Mouse (Mus musculus): ENCODE results near the gene Napa. TPM values are rescaled to one million over a fixed set of nuclear protein-coding genes. Genes with fewer than 3 reads are reported as not detected.

Napa gene
- polyA plus RNA-seq, 1 experiment = 138 TPM

GRCm38 (mm10) chr7:16101726-16102475, 3.6 kb downstream of the Napa start:
- Histone ChIP-seq H3K79me2 (ENCODE audit: control insufficient read depth, insufficient read depth) (peaks cover 79% of the 10 kb centered on the region), H3ac (ENCODE audit: control insufficient read depth, insufficient read length, low read depth) (no peak overlapping the region), H3K4me3 (ENCODE audit: insufficient read depth, poor library complexity, severe bottlenecking) (no peak overlapping the region), H3K27me3 (ENCODE audit: control insufficient read depth, insufficient read depth, insufficient read length) (no peaks in the 10 kb centered on the region), H3K79me3 (ENCODE audit: low read depth) (peaks cover 45% of the 10 kb centered on the region), H3K36me3 (ENCODE audit: control insufficient read depth, insufficient read depth) (peaks cover 16% of the 10 kb centered on the region)
- TF ChIP-seq MYOD1 (IDR thresholded peaks at IDR 0.05; ENCODE audit: control insufficient read depth, insufficient read length, low read depth) = no peak
- no peak for TF ChIP-seq CEBPB (IDR thresholded peaks at IDR 0.05; ENCODE audit: low read depth)
- no peak for TF ChIP-seq USF1 (IDR thresholded peaks at IDR 0.05; ENCODE audit: low read depth)
- no peak for TF ChIP-seq FOSL1 (IDR thresholded peaks at IDR 0.05; ENCODE audit: insufficient read depth, low read length, poor library complexity, severe bottlenecking)

DNA sequence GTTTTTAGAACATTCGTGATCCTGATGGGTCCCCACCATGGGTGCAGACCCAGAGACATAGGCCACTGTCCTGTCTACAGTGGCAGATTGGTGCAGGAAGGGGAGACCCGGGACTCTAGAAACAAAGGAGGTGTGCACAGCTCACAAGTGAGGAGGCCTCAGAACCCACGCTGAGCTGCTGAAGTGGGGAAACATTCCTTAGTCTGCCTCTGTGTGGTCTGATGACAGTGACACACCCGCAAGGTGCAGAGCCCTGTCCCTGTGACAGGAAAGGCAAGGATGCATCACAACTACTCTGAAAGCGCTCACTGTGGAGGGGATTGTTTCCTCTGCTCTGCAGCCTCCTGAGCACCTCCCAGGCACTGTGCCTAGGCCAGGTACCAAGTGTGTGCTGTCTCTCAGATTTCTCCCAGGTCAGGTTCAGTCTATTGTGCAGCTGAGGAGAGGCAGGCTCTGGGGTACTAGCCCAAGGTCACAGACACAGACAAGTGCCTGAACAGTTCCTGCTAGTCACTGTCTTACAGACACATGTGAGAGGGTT, 4.5 kb downstream of the Napa start:
- peaks cover 45% of the 10 kb centered on the region for H3K79me3 ChIP-seq (ENCODE audit: low read depth)
- H3K27me3 ChIP-seq (ENCODE audit: control insufficient read depth, insufficient read depth, insufficient read length) = no peaks in the 10 kb centered on the region
- H3K36me3 ChIP-seq (ENCODE audit: control insufficient read depth, insufficient read depth) = peaks cover 20% of the 10 kb centered on the region
- H3K79me2 ChIP-seq (ENCODE audit: control insufficient read depth, insufficient read depth) = peaks cover 79% of the 10 kb centered on the region
- H3ac ChIP-seq (ENCODE audit: control insufficient read depth, insufficient read length, low read depth) = no peak overlapping the region
- H3K4me3 ChIP-seq (ENCODE audit: insufficient read depth, poor library complexity, severe bottlenecking) = no peak overlapping the region
- TF ChIP-seq CTCF (IDR thresholded peaks at IDR 0.05; ENCODE audit: control insufficient read depth, insufficient read depth, insufficient read length) = no peak

DNA sequence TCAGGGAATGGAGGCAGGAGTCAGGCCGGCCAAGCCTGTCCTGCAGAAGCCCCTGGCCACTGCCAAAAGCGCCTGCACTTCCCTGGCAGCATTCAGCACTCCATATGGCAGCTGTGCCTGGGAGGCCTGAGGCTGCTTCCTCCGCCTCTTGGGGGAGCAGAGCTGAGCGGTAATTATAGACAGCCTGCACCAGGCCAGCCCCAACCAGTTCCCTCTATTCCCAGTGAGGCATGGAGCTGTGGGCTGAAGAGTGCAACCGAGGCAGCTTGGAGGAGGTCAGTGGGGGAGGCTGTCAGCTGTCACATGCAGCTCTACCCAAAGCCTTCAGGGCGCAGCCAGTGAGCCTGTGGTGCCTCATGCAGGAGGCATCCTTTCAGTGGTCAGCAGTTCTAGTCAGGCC, 5.5 kb downstream of the Napa start:
- no peak overlapping the region for H3K4me3 ChIP-seq (ENCODE audit: insufficient read depth, poor library complexity, severe bottlenecking)
- peaks cover 26% of the 10 kb centered on the region for H3K36me3 ChIP-seq (ENCODE audit: control insufficient read depth, insufficient read depth)
- TF ChIP-seq FOSL1 (IDR thresholded peaks at IDR 0.05; ENCODE audit: insufficient read depth, low read length, poor library complexity, severe bottlenecking) = no peak
- no peak for TF ChIP-seq MYOD1 (IDR thresholded peaks at IDR 0.05; ENCODE audit: control insufficient read depth, insufficient read length, low read depth)
- TF ChIP-seq USF1 (IDR thresholded peaks at IDR 0.05; ENCODE audit: low read depth) = no peak
- no peak for TF ChIP-seq CTCF (IDR thresholded peaks at IDR 0.05; ENCODE audit: control insufficient read depth, insufficient read depth, insufficient read length)
- no peak for TF ChIP-seq MYOG (IDR thresholded peaks at IDR 0.05; ENCODE audit: control insufficient read depth, extremely low read depth, insufficient read length)
- no peak for TF ChIP-seq MAX (IDR thresholded peaks at IDR 0.05)
- no peak for TF ChIP-seq CEBPB (IDR thresholded peaks at IDR 0.05; ENCODE audit: low read depth)
- no peak overlapping the region for H3ac ChIP-seq (ENCODE audit: control insufficient read depth, insufficient read length, low read depth)
- H3K79me3 ChIP-seq (ENCODE audit: low read depth) = peaks cover 45% of the 10 kb centered on the region
- peaks cover 77% of the 10 kb centered on the region for H3K79me2 ChIP-seq (ENCODE audit: control insufficient read depth, insufficient read depth)
- no peaks in the 10 kb centered on the region for H3K27me3 ChIP-seq (ENCODE audit: control insufficient read depth, insufficient read depth, insufficient read length)

- Histone ChIP-seq H3K36me3 (ENCODE audit: control insufficient read depth, insufficient read depth) (peaks cover 26% of the 10 kb centered on the region), H3K27me3 (ENCODE audit: control insufficient read depth, insufficient read depth, insufficient read length) (no peaks in the 10 kb centered on the region), H3K79me3 (ENCODE audit: low read depth) (peaks cover 34% of the 10 kb centered on the region), H3K79me2 (ENCODE audit: control insufficient read depth, insufficient read depth) (peaks cover 66% of the 10 kb centered on the region), H3K4me3 (ENCODE audit: insufficient read depth, poor library complexity, severe bottlenecking) (no peak overlapping the region), H3ac (ENCODE audit: control insufficient read depth, insufficient read length, low read depth) (no peak overlapping the region)
- TF ChIP-seq CEBPB (IDR thresholded peaks at IDR 0.05; ENCODE audit: low read depth) = no peak
- no peak for TF ChIP-seq MYOG (IDR thresholded peaks at IDR 0.05; ENCODE audit: control insufficient read depth, extremely low read depth, insufficient read length)
- TF ChIP-seq MYOD1 (IDR thresholded peaks at IDR 0.05; ENCODE audit: control insufficient read depth, insufficient read length, low read depth) = no peak
- TF ChIP-seq USF1 (IDR thresholded peaks at IDR 0.05; ENCODE audit: low read depth) = no peak
- no peak for TF ChIP-seq CTCF (IDR thresholded peaks at IDR 0.05; ENCODE audit: control insufficient read depth, insufficient read depth, insufficient read length)
- no peak for TF ChIP-seq FOSL1 (IDR thresholded peaks at IDR 0.05; ENCODE audit: insufficient read depth, low read length, poor library complexity, severe bottlenecking)
- TF ChIP-seq MAX (IDR thresholded peaks at IDR 0.05) = no peak
These were observed 6.5 kb downstream of the Napa start for GRCm38 (mm10) chr7:16104611-16105388.

DNA sequence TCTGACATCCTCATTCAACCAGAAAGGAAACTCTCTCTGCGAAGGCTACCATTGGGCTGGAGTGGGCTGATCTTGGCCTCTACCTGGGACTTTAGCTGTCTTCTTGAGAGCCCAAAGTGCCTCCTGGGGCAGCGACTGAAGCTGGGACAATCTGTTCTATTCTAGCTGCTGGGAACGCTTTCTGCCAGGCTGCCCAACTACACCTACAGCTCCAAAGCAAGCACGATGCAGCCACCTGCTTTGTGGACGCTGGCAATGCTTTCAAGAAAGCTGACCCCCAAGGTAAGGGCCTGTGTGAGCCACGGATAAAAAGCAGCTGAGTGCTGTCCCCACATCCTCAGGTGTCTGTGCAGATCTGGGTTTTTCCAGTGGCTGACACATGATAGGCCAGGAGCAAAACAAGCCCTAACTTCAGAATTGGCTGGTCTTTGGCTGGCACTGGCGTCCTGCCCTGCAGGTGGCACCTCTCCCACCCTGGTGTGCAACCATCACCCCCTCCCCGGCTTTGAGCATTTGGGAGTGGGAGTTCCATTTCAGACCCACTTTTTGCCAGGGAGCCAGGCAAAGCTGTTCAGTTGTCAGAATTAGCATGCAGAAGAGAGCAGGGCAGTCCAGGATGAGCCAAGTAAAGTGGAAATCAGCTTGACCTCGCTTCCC, 10.8 kb downstream of the Napa start:
- H3ac ChIP-seq (ENCODE audit: control insufficient read depth, insufficient read length, low read depth) = no peak overlapping the region
- no peak overlapping the region for H3K4me3 ChIP-seq (ENCODE audit: insufficient read depth, poor library complexity, severe bottlenecking)
- no peak for TF ChIP-seq CEBPB (IDR thresholded peaks at IDR 0.05; ENCODE audit: low read depth)
- no peak for TF ChIP-seq FOSL1 (IDR thresholded peaks at IDR 0.05; ENCODE audit: insufficient read depth, low read length, poor library complexity, severe bottlenecking)
- TF ChIP-seq MYOG (IDR thresholded peaks at IDR 0.05; ENCODE audit: control insufficient read depth, extremely low read depth, insufficient read length) = no peak
- TF ChIP-seq MAX (IDR thresholded peaks at IDR 0.05) = no peak
- no peak for TF ChIP-seq CTCF (IDR thresholded peaks at IDR 0.05; ENCODE audit: control insufficient read depth, insufficient read depth, insufficient read length)
- no peak for TF ChIP-seq USF1 (IDR thresholded peaks at IDR 0.05; ENCODE audit: low read depth)
- TF ChIP-seq MYOD1 (IDR thresholded peaks at IDR 0.05; ENCODE audit: control insufficient read depth, insufficient read length, low read depth) = no peak
- peaks cover 24% of the 10 kb centered on the region for H3K79me2 ChIP-seq (ENCODE audit: control insufficient read depth, insufficient read depth)
- H3K79me3 ChIP-seq (ENCODE audit: low read depth) = peaks cover 10% of the 10 kb centered on the region
- no peaks in the 10 kb centered on the region for H3K27me3 ChIP-seq (ENCODE audit: control insufficient read depth, insufficient read depth, insufficient read length)
- peaks cover 25% of the 10 kb centered on the region for H3K36me3 ChIP-seq (ENCODE audit: control insufficient read depth, insufficient read depth)

Data from C2C12 (cell line).